Mouse (Mus musculus) ES-Bruce4 (cell line): ENCODE results near the gene Ntn4.

Experiments
- CTCF ChIP-seq: IDR thresholded peaks from one replicate; pipeline ENCODE4 v1.8.1; 2011; ENCODE audit warnings: low read depth, low read length
- EP300 ChIP-seq: IDR thresholded peaks from 2 replicates; pipeline ENCODE4 v1.6.1; 2011; ENCODE audit warnings: low read depth, low read length; ENCODE audit not compliant: insufficient read depth

DNA sequence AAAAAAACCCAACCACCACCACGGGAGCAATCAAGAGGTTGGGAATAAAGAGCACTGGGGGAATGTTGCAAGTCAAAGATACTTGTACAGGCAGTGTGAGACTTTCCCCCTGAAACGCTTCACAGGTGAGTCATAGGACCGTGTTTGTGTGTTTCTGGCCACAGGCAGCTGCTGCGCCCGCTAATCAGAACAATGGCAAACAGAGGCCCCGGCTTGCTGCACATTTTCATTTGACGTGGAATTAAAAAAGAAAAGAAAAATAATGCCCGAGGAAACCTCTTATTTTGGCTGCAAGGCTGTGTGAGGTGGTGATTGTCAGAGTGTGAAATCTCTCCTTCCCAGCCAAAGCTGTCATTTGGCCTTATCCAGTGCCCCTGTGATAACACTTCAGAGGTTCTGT, 2.4 kb downstream of the Ntn4 start:
- TF ChIP-seq CTCF, result no peak
- no peak for TF ChIP-seq EP300
